Mouse (Mus musculus): ENCODE results near the gene Gm11938. TPM values are rescaled to one million over a fixed set of nuclear protein-coding genes. Genes with fewer than 3 reads are reported as not detected.
"Not testable (repeated sequence)": the region's sequence is repeated elsewhere in the genome, so short reads cannot be mapped to it uniquely, and the experiment has no call there.

Gene Gm11938
- not detected for total RNA-seq (2021)

GRCm38 (mm10) chr11:99603208-99603607 lies at the start of gene Gm11938:
Gene Gm11938 (minus strand): TSS chr11:99603308.
- DNase-seq = not testable (repeated sequence)

DNA sequence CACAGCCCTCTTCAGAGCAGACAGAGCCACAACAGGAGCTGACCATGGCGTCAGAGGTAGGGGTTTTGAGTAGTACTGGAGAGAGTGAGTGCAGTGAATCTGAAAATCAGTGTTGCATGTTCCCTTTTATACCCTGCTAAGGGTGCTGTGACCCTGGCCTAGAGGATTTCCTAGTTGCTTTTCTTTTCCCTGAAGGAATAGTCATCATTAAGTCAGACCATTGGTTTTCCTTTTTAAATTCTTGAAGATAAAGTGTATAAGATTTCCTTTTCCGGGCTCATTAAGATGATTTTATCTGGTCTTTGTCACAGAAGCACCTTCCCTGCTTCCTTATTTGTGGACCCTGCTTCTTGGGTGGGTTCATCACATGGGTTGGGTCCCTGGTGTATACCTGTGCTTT lies 47.0 kb upstream of the Gm11938 start, which contains the start of gene Gm11555:
Gene Gm11555 (minus strand): TSS at position 101 of the 400 bp plus-strand sequence.
- DNase-seq = no peak

GRCm38 (mm10) chr11:99646444-99646843 lies 43.3 kb upstream of the Gm11938 start:
- no peak for DNase-seq

- DNase-seq = no peak
These were observed 41.2 kb upstream of the Gm11938 start for GRCm38 (mm10) chr11:99644351-99644750.

- DNase-seq = not testable (repeated sequence)
These were observed 40.6 kb upstream of the Gm11938 start, which contains the start of gene Krtap4-7 for GRCm38 (mm10) chr11:99643635-99644139. Gene Krtap4-7 (minus strand): TSS chr11:99644089.

GRCm38 (mm10) chr11:99640926-99641325 lies 37.8 kb upstream of the Gm11938 start:
- no peak for DNase-seq

DNA sequence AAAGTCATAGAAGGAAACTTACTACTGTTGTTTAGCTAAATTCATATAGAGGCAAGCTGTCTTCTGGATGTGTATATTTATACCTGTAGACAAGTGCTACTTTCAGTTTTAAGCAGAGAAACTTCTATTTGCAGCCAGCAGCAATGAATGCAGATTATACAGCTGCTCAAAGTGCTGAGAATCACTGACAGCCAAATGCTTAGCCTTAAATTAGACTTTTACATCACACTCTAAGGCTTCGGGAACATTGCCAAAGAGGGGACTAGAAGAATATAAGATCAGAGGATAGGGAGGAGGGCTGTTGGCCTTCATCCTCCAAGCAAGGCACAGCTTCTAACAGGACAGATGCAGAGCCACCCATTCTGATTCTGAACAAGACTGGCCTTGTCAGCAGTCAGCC lies 34.0 kb upstream of the Gm11938 start:
- DNase-seq = no peak

DNA sequence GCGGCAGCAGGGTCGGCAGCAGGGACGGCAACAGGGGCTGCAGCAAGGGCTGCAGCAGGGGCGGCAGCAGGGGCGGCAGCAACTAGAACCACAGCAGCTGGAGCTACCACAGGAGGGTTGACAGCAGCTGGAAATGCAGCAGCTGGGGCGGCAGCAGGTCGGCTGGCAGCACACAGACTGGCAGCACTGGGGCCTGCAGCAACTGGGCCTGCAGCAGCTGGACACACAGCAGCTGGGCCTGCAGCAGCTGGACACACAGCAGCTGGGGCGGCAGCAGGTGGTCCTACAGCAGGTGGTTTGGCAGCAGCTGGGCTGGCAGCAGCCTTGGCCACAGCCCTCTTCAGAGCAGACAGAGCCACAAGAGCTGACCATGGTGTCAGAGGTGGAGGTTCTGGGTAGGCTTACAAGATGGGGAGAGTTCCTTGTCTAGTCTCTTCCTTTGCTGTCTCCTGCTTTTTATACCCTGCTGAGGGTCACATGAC lies 31.6 kb upstream of the Gm11938 start, which contains the start of gene Krtap4-2:
Gene Krtap4-2 (minus strand): TSS at position 432 of the 482 bp plus-strand sequence.
- DNase-seq = no peak

GRCm38 (mm10) chr11:99633293-99633692 lies 30.2 kb upstream of the Gm11938 start:
- DNase-seq = no peak

DNA sequence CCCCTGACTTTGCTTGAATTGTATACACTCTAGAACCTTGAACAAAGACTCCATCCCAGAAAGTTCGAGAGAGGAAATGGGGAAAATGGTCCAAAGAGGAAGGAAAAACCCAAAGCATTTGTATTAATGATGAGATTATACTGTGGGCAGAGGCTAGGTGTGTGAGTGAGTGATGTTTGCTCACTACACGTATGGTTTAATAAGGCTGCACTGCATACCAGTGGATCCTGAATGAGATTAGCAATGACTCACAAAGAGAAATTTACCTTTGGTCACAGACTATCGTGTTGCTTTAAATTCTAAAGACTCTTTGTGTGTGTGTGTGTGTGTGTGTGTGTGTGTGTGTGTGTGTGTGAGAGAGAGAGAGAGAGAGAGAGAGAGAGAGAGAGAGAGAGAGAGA lies 27.8 kb upstream of the Gm11938 start:
- DNase-seq = no peak

DNA sequence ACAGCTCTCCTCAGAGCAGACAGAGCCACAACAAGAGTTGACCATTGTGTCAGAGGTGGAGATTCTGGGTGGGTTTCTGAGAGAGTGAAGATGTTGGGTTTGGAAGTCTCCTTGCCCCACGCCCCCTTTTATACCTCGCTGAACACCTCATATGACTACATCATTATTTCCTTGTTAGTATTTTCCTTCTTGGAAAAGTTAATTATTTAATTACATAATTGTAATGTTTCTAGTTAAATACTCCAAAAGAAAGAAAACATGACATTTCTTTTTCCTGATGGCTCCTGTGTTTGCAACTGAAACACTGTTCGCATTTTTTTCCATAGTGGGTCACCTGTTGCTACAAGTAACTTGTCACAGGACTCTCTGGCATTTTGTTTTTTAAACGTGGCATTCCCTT lies 25.0 kb upstream of the Gm11938 start, which contains the start of gene Krtap4-1:
Gene Krtap4-1 (minus strand): TSS at position 101 of the 400 bp plus-strand sequence.
- DNase-seq = no peak

- DNase-seq = no peak
These were observed 17.2 kb upstream of the Gm11938 start, which contains the start of gene Gm11562 for GRCm38 (mm10) chr11:99620335-99620734. Gene Gm11562 (minus strand): TSS chr11:99620435.

- DNase-seq = no peak
These were observed 11.8 kb upstream of the Gm11938 start, which contains the start of gene Krtap2-4 for GRCm38 (mm10) chr11:99614796-99615363. Gene Krtap2-4 (minus strand): TSS chr11:99614846.

DNA sequence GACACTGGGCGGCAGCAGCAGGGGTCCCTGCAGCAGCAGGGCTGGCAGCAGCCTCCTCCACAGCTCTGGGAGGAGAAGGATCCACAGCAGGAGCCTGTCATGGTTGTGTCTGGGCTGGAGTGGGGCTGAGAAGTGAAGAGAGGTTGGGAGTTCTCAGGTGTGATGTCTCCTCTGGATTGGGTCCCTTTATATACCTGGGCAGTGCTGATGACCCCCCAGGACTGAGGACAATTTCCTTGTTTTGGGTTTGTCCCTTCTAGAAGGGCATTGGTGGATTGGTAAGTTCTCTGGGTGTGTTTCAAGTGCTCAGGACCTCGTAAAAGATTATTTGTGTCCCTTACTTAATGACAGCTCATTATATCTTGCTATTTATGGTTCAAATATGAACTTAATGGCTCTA lies 7.0 kb upstream of the Gm11938 start, which contains the start of gene Gm11937:
Gene Gm11937 (minus strand): TSS at position 101 of the 400 bp plus-strand sequence.
- DNase-seq = not testable (repeated sequence)

GRCm38 (mm10) chr11:99609126-99609525 lies 6.0 kb upstream of the Gm11938 start:
- peak; percentile 32 to 37 for DNase-seq

- DNase-seq = not testable (repeated sequence)
These were observed 5.4 kb downstream of the Gm11938 start, which contains the start of gene Krtap9-3 for GRCm38 (mm10) chr11:99597742-99598141. Gene Krtap9-3 (minus strand): TSS chr11:99598105.

GRCm38 (mm10) chr11:99590981-99591380 lies 12.1 kb downstream of the Gm11938 start, which contains the start of gene Krtap1-3:
Gene Krtap1-3 (minus strand): TSS chr11:99591339.
- no peak for DNase-seq

DNA sequence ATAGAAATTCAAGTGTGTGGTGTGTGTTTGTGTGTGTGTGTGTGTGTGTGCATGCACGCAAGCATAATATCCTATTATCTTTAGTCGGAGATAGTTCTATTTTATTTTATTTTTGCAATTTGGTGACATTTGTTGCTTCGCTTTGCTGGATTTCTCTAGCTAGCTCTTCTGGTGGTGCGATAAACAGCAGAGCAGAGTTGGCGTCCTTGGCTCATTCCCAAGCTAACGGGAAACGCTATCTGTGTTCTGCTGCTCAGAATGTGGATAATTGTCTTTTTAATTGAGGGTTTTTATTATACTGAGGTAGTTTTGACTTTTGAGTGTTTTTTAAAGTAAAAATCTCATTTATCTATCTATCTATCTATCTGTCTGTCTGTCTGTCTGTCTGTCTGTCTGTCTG lies 18.0 kb downstream of the Gm11938 start:
- peak; percentile 41 to 49 for DNase-seq

- no peak for DNase-seq
These were observed 19.8 kb downstream of the Gm11938 start, which contains the start of gene Krtap1-4 for GRCm38 (mm10) chr11:99583245-99583704. Gene Krtap1-4 (minus strand): TSS chr11:99583654.

- no peak for DNase-seq
These were observed 21.5 kb downstream of the Gm11938 start for GRCm38 (mm10) chr11:99581564-99581963.

- DNase-seq = no peak
These were observed 22.1 kb downstream of the Gm11938 start for GRCm38 (mm10) chr11:99581051-99581450.

DNA sequence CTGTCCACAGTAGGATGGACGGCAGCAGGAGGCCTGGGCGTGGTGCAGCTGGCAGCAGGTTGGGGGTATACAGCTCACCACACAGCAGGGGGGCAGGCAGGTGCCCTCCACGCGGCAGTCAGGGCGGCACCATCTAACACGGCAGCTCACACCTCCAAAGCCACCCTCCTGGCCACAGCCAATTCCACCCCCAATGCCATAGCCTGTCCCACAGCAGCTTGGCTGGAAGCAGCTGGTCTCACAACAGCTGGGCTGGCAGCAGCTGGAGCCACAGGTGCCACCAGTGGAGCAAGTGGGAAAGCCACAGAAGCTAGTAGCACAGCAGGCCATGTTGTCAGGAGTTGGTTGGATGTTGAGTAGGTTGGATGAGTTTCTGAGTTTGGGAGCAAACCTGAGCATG lies 22.5 kb downstream of the Gm11938 start, which contains the start of gene Krtap1-5:
Gene Krtap1-5 (minus strand): TSS at position 381 of the 400 bp plus-strand sequence.
- no peak for DNase-seq

DNA sequence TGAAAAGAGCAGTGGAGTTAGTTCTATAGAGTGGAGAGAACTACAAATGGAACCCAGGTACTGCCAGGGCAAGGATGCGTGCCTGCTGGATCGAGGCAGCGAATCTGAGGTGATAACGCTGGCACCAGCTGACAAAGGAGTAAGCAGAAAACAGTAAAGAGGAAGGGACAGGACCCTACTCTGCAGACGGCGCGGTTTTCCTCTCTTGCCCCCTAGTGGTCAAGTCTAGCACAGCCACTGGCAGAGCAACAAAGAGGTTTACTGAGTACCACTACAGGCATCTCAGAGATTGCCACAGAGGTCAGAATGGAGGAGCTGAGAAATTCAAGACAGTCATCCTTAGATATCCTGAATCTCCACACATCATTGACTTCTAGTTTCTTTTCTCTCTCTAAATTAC lies 29.0 kb downstream of the Gm11938 start:
- peak; percentile 50 to 63 for DNase-seq
